In genomic region chr16:18221543-18221898, GRCm38 (mm10) we compare ENCODE assay signal across 21 mouse cellular contexts. TPM values are rescaled to one million over a fixed set of nuclear protein-coding genes. Genes with fewer than 3 reads are reported as not detected.
DNase-seq lines count a peak whose midpoint lies in the region; ATAC-seq and TF ChIP-seq lines count a peak whose summit lies in the region.
"Had no signal": no experiment of that assay in that cellular context is flagged by ENCODE, and none has a peak within 500 bp of the region (broad histone marks: within the 10 kb centered on the region; RNA-seq: fewer than 3 reads in every experiment).

No protein-coding gene starts in this region.

- H3K4me2 ChIP-seq in liver, embryonic 14.5 days (ENCODE audit: low read depth), result no peak overlapping the region
- no peak overlapping the region for H3K4me2 ChIP-seq in liver, embryonic 12.5 days
- H3K4me2 ChIP-seq: heart, embryonic 15.5 days; hindbrain, embryonic 13.5 days; liver, embryonic 15.5 days; midbrain, embryonic 15.5 days; neural tube, embryonic 13.5 days had no signal

- no peaks in the 10 kb centered on the region for H3K4me1 ChIP-seq in liver, embryonic 14.5 days (replicated peaks; ENCODE audit: control insufficient read depth in 2 of 2, insufficient read depth in 2 of 2, low read length in 1 of 2)
- peaks cover 7% of the 10 kb centered on the region for H3K4me1 ChIP-seq in liver, embryonic 12.5 days
- no peaks in the 10 kb centered on the region for H3K4me1 ChIP-seq in small intestine, adult 2 months (ENCODE audit: control insufficient read depth, insufficient read depth, insufficient read length, low read length)
- H3K4me1 ChIP-seq: liver, embryonic 15.5 days had no signal

- WGBS in liver, embryonic 14.5 days (ENCODE audit: insufficient replicate concordance), result 53% methylated on average over 11 of the region's 11 CpGs
- 72% methylated on average over 11 of the region's 11 CpGs for WGBS in liver, embryonic 12.5 days (ENCODE audit: insufficient replicate concordance)
- 68% methylated on average over 11 of the region's 11 CpGs for WGBS in small intestine, adult 2 months

- TF ChIP-seq EP300 in liver, embryonic 14.5 days (IDR thresholded peaks at IDR 0.05; ENCODE audit: low read depth), result no peak

- no peaks in the 10 kb centered on the region for H3K27me3 ChIP-seq in liver, embryonic 14.5 days (ENCODE audit: control insufficient read depth, insufficient read depth, low read length)
- peaks cover 4% of the 10 kb centered on the region; the same call in 1 of the 2 replicates for H3K27me3 ChIP-seq in liver, embryonic 12.5 days (replicated peaks)
- no peaks in the 10 kb centered on the region for H3K27me3 ChIP-seq in C2C12 (ENCODE audit: control insufficient read depth, insufficient read depth, insufficient read length)
- H3K27me3 ChIP-seq in small intestine, adult 2 months (ENCODE audit: control insufficient read depth, insufficient read depth, low read length), result no peaks in the 10 kb centered on the region
- H3K27me3 ChIP-seq: heart, embryonic 15.5 days; hindbrain, embryonic 13.5 days; liver, embryonic 15.5 days; midbrain, embryonic 15.5 days; neural tube, embryonic 13.5 days; Patski had no signal

- no peak for ATAC-seq in liver, embryonic 14.5 days (ENCODE audit: insufficient read depth)
- ATAC-seq in liver, embryonic 12.5 days, result no peak
- ATAC-seq: Patski had no signal

- no peaks in the 10 kb centered on the region for H3K79me3 ChIP-seq in C2C12 (ENCODE audit: low read depth)

- TF ChIP-seq POLR2A in small intestine, adult 2 months (IDR thresholded peaks at IDR 0.05; ENCODE audit: low read depth, low read length), result no peak

- DNase-seq in gastrocnemius, adult 2 months, result no peak
- DNase-seq in gastrocnemius, adult 18-20 months (ENCODE audit: low spot score), result no peak
- DNase-seq in liver, embryonic 14.5 days (ENCODE audit: low read depth in 3 of 3, low spot score in 3 of 3), result no peak
- no peak for DNase-seq in spleen, postnatal 14 days (ENCODE audit: low spot score in 2 of 2)
- DNase-seq in c-Kit-positive CD71-positive TER-119-positive erythroid progenitor cells, embryonic 14.5 days (ENCODE audit: low spot score), result no peak
- DNase-seq: cerebellum, adult 9-11 months; kidney, adult 2 months; retina, postnatal 1 day had no signal

- TF ChIP-seq CTCF in gastrocnemius, adult 2 months (IDR thresholded peaks at IDR 0.05), result no peak
- TF ChIP-seq CTCF in liver, embryonic 14.5 days (IDR thresholded peaks at IDR 0.05; ENCODE audit: low read depth), result peak; percentile 63
- TF ChIP-seq CTCF in C2C12 (IDR thresholded peaks at IDR 0.05; ENCODE audit: control insufficient read depth, insufficient read depth, insufficient read length), result peak; percentile 36
- TF ChIP-seq CTCF in small intestine, adult 2 months (IDR thresholded peaks at IDR 0.05; ENCODE audit: extremely low read depth, insufficient read length, insufficient replicate concordance, low read depth, low read length), result peak; percentile 21; the same call in 1 of the 2 replicates

- H3K9me3 ChIP-seq in liver, embryonic 14.5 days (ENCODE audit: control insufficient read depth, low read length), result no peaks in the 10 kb centered on the region
- H3K9me3 ChIP-seq in liver, embryonic 12.5 days (replicated peaks), result no peaks in the 10 kb centered on the region
- H3K9me3 ChIP-seq: heart, embryonic 15.5 days; hindbrain, embryonic 13.5 days; liver, embryonic 15.5 days; midbrain, embryonic 15.5 days; neural tube, embryonic 13.5 days had no signal

- no peaks in the 10 kb centered on the region for H3K36me3 ChIP-seq in liver, embryonic 14.5 days (replicated peaks; ENCODE audit: control insufficient read depth, insufficient read depth, low read depth)
- peaks cover 42% of the 10 kb centered on the region for H3K36me3 ChIP-seq in liver, embryonic 12.5 days
- H3K36me3 ChIP-seq in C2C12 (ENCODE audit: control insufficient read depth, insufficient read depth), result peaks cover 8% of the 10 kb centered on the region
- H3K36me3 ChIP-seq in small intestine, adult 2 months (ENCODE audit: control insufficient read depth, insufficient read depth, low read length), result no peaks in the 10 kb centered on the region
- H3K36me3 ChIP-seq: liver, embryonic 15.5 days had no signal

- H3K9ac ChIP-seq in liver, embryonic 14.5 days (replicated peaks), result no peak overlapping the region
- no peak overlapping the region for H3K9ac ChIP-seq in liver, embryonic 12.5 days
- H3K9ac ChIP-seq: heart, embryonic 15.5 days; hindbrain, embryonic 13.5 days; liver, embryonic 15.5 days; midbrain, embryonic 15.5 days; neural tube, embryonic 13.5 days had no signal

- H3K27ac ChIP-seq in gastrocnemius, adult 2 months, result peak overlapping the region; percentile 31; the same call in 1 of the 2 replicates
- H3K27ac ChIP-seq in liver, embryonic 14.5 days, result no peak overlapping the region
- H3K27ac ChIP-seq in liver, embryonic 12.5 days, result no peak overlapping the region
- H3K27ac ChIP-seq in small intestine, adult 2 months (ENCODE audit: insufficient read depth, low read depth, low read length), result no peak overlapping the region
- H3K27ac ChIP-seq: heart, embryonic 15.5 days; hindbrain, embryonic 13.5 days; liver, embryonic 15.5 days; midbrain, embryonic 15.5 days; neural tube, embryonic 13.5 days had no signal

- H3K4me3 ChIP-seq in gastrocnemius, adult 2 months, result no peak overlapping the region
- H3K4me3 ChIP-seq in liver, embryonic 14.5 days (ENCODE audit: insufficient read depth in 1 of 2, low read depth in 2 of 2, low read length in 2 of 2), result no peak overlapping the region
- no peak overlapping the region for H3K4me3 ChIP-seq in liver, embryonic 12.5 days
- no peak overlapping the region for H3K4me3 ChIP-seq in C2C12 (ENCODE audit: insufficient read depth, poor library complexity, severe bottlenecking)
- no peak overlapping the region for H3K4me3 ChIP-seq in small intestine, adult 2 months (ENCODE audit: low read depth, low read length)
- H3K4me3 ChIP-seq: erythroblast, embryonic 14.5 days; heart, embryonic 15.5 days; hindbrain, embryonic 13.5 days; liver, embryonic 15.5 days; midbrain, embryonic 15.5 days; neural tube, embryonic 13.5 days had no signal

- H3K79me2 ChIP-seq in C2C12 (ENCODE audit: control insufficient read depth, insufficient read depth), result no peaks in the 10 kb centered on the region

- H3ac ChIP-seq in C2C12 (ENCODE audit: control insufficient read depth, insufficient read length, low read depth), result no peak overlapping the region

- intact Hi-C loops in gastrocnemius, adult 2 months (cut with DNase I), result no loop called here

TF ChIP-seq in C2C12, 6 proteins besides CTCF, POLR2A, EP300 and RAD21:
- TF ChIP-seq MYOD1 (IDR thresholded peaks at IDR 0.05; ENCODE audit: control insufficient read depth, insufficient read length, low read depth) (no peak), USF1 (IDR thresholded peaks at IDR 0.05; ENCODE audit: low read depth) (no peak), MYOG (IDR thresholded peaks at IDR 0.05; ENCODE audit: control insufficient read depth, extremely low read depth, insufficient read length) (no peak), CEBPB (IDR thresholded peaks at IDR 0.05; ENCODE audit: low read depth) (no peak), FOSL1 (IDR thresholded peaks at IDR 0.05; ENCODE audit: insufficient read depth, low read length, poor library complexity, severe bottlenecking) (no peak), MAX (IDR thresholded peaks at IDR 0.05) (no peak)

RNA-seq across cellular contexts. Expression of gene Ccdc188, which starts 3.8 kb away (rescaled TPM):
- total RNA-seq in gastrocnemius, adult 2 months (2021), result not detected
- total RNA-seq in gastrocnemius, adult 18-20 months (2021), result not detected
- not detected in 2 replicates for polyA plus RNA-seq in liver, embryonic 14.5 days (2012; rRNA removed)
- polyA plus RNA-seq in liver, embryonic 14.5 days (2014; fragmentation: Nextera tagmentation; extraction: Ambion mirVana), result not detected in 2 replicates
- not detected in 2 replicates for polyA plus RNA-seq in liver, embryonic 12.5 days (2016; fragmentation: Nextera tagmentation; extraction: Ambion mirVana)
- 0.04 TPM for polyA plus RNA-seq in C2C12 (2012; fragmentation: generic; extraction: Trizol)
- not detected in 2 replicates for polyA plus RNA-seq in small intestine, adult 2 months (2012; rRNA removed)
- total RNA-seq: adrenal gland, adult 18-20 months; gastrocnemius, postnatal 4 days had no signal
- polyA plus RNA-seq: erythroblast, embryonic 14.5 days; heart, embryonic 15.5 days; hindbrain, embryonic 13.5 days; kidney, adult 2 months; liver, embryonic 15.5 days; neural tube, embryonic 13.5 days; Patski; spleen, adult 2 months had no signal

RNA-seq across cellular contexts. Expression of gene Zdhhc8, which starts 13.4 kb away (rescaled TPM):
- 10 to 100 TPM; 21.6 to 28.7 TPM for total RNA-seq in gastrocnemius, adult 2 months (2021)
- total RNA-seq in gastrocnemius, adult 18-20 months (2021), result 10 to 100 TPM; 23.7 to 27.3 TPM
- polyA plus RNA-seq in liver, embryonic 14.5 days (2012; rRNA removed), result 2.9 and 3.9 TPM in 2 replicates
- polyA plus RNA-seq in liver, embryonic 14.5 days (2014; fragmentation: Nextera tagmentation; extraction: Ambion mirVana), result 0.88 and 1.2 TPM in 2 replicates
- polyA plus RNA-seq in liver, embryonic 12.5 days (2016; fragmentation: Nextera tagmentation; extraction: Ambion mirVana), result 4.3 and 4.9 TPM in 2 replicates
- 37.4 TPM for polyA plus RNA-seq in C2C12 (2012; fragmentation: generic; extraction: Trizol)
- 21.3 and 27.8 TPM in 2 replicates for polyA plus RNA-seq in small intestine, adult 2 months (2012; rRNA removed)

RNA-seq across cellular contexts. Expression of gene Trmt2a, which starts 27.0 kb away (rescaled TPM):
- 10 to 100 TPM in 1 of 2 experiments, 1 to 10 TPM in 1; 9.7 to 12.0 TPM for total RNA-seq in gastrocnemius, adult 2 months (2021)
- total RNA-seq in gastrocnemius, adult 18-20 months (2021), result 10 to 100 TPM in 1 of 2 experiments, 1 to 10 TPM in 1; 9.2 to 11.2 TPM
- 44.4 and 51.8 TPM in 2 replicates for polyA plus RNA-seq in liver, embryonic 14.5 days (2012; rRNA removed)
- 46.2 and 47.9 TPM in 2 replicates for polyA plus RNA-seq in liver, embryonic 14.5 days (2014; fragmentation: Nextera tagmentation; extraction: Ambion mirVana)
- 88.8 and 96.5 TPM in 2 replicates for polyA plus RNA-seq in liver, embryonic 12.5 days (2016; fragmentation: Nextera tagmentation; extraction: Ambion mirVana)
- polyA plus RNA-seq in C2C12 (2012; fragmentation: generic; extraction: Trizol), result 79.2 TPM
- 24.0 and 29.7 TPM in 2 replicates for polyA plus RNA-seq in small intestine, adult 2 months (2012; rRNA removed)

RNA-seq across cellular contexts. Expression of gene Ranbp1, which starts 27.0 kb away (rescaled TPM):
- total RNA-seq in gastrocnemius, adult 2 months (2021), result 10 to 100 TPM; 17.9 to 28.5 TPM
- total RNA-seq in gastrocnemius, adult 18-20 months (2021), result 10 to 100 TPM; 20.0 to 26.0 TPM
- 86.2 and 148 TPM in 2 replicates for polyA plus RNA-seq in liver, embryonic 14.5 days (2012; rRNA removed)
- polyA plus RNA-seq in liver, embryonic 14.5 days (2014; fragmentation: Nextera tagmentation; extraction: Ambion mirVana), result 338 and 364 TPM in 2 replicates
- 595 and 610 TPM in 2 replicates for polyA plus RNA-seq in liver, embryonic 12.5 days (2016; fragmentation: Nextera tagmentation; extraction: Ambion mirVana)
- 422 TPM for polyA plus RNA-seq in C2C12 (2012; fragmentation: generic; extraction: Trizol)
- 17.7 and 47.7 TPM in 2 replicates for polyA plus RNA-seq in small intestine, adult 2 months (2012; rRNA removed)

RNA-seq across cellular contexts. Expression of gene Gm49776, which starts 36.6 kb away (rescaled TPM):
- total RNA-seq in gastrocnemius, adult 2 months (2021), result not detected
- total RNA-seq in gastrocnemius, adult 18-20 months (2021), result not detected
- 0.18 and 0.40 TPM in 2 replicates for polyA plus RNA-seq in liver, embryonic 14.5 days (2012; rRNA removed)
- 1.3 and 1.9 TPM in 2 replicates for polyA plus RNA-seq in liver, embryonic 14.5 days (2014; fragmentation: Nextera tagmentation; extraction: Ambion mirVana)
- 1.7 TPM in 1 of 2 replicates, not detected in the other for polyA plus RNA-seq in liver, embryonic 12.5 days (2016; fragmentation: Nextera tagmentation; extraction: Ambion mirVana)
- polyA plus RNA-seq in C2C12 (2012; fragmentation: generic; extraction: Trizol), result 0.46 TPM
- not detected in 2 replicates for polyA plus RNA-seq in small intestine, adult 2 months (2012; rRNA removed)
- total RNA-seq: adrenal gland, adult 18-20 months; gastrocnemius, postnatal 4 days had no signal
- polyA plus RNA-seq: erythroblast, embryonic 14.5 days; kidney, adult 2 months; liver, embryonic 15.5 days; midbrain, embryonic 15.5 days; spleen, adult 2 months had no signal
